ENCODE assay signal across 15 mouse cellular contexts in the genomic region with DNA sequence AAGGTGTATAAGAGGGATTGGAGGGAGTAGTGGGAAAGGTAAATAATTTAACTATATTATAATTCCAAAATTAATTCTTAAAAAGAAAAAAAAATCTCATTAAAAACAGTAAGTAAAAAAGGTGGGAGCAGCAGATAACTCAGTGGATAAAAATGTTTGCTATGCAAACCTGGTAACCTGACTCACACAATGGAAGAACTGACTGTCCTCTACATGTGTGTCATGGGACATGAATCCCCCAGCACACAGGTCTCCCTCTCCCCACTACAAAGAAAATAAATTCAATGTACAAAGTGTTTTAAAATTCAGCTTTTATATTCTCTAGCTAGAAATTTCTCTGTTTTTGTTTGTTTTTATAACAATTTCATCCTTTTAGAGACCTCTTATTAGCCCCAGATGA.
"Had no signal": no experiment of that assay in that cellular context is flagged by ENCODE, and none has a peak within 500 bp of the region (broad histone marks: within the 10 kb centered on the region; RNA-seq: fewer than 3 reads in every experiment).

No protein-coding gene starts in this region.

- H3K4me2 ChIP-seq: kidney, embryonic 15.5 days; limb, embryonic 15.5 days; lung, embryonic 14.5 days; neural tube, embryonic 15.5 days had no signal

- ATAC-seq: intestine, embryonic 16.5 days had no signal

- DNase-seq: kidney, adult 2 months; kidney, postnatal 14 days; layer of hippocampus, postnatal 36 days; lung, embryonic 14.5 days; lung, postnatal 10 days; lung, postnatal 4 days; midbrain, embryonic 14.5 days; right cerebral cortex, adult 18-20 months had no signal

- H3K4me3 ChIP-seq: kidney, embryonic 15.5 days; limb, embryonic 15.5 days; midbrain, embryonic 10.5 days; myocyte; neural tube, embryonic 15.5 days had no signal

- H3K4me1 ChIP-seq: midbrain, embryonic 10.5 days; neural tube, embryonic 15.5 days had no signal

- H3K9me3 ChIP-seq: kidney, embryonic 15.5 days; limb, embryonic 15.5 days; midbrain, embryonic 10.5 days; neural tube, embryonic 15.5 days had no signal

- H3K9ac ChIP-seq: kidney, embryonic 15.5 days; limb, embryonic 15.5 days; lung, embryonic 14.5 days; neural tube, embryonic 15.5 days had no signal

- H3K27me3 ChIP-seq: kidney, embryonic 15.5 days; limb, embryonic 15.5 days; neural tube, embryonic 15.5 days had no signal

- H3K36me3 ChIP-seq: kidney, embryonic 15.5 days; limb, embryonic 15.5 days; midbrain, embryonic 10.5 days; neural tube, embryonic 15.5 days had no signal

- H3K27ac ChIP-seq: kidney, embryonic 15.5 days; limb, embryonic 15.5 days; midbrain, embryonic 10.5 days; neural tube, embryonic 15.5 days; stomach, postnatal 0 days had no signal
